Mouse (Mus musculus) G1E (cell line): ENCODE data around the gene Kcnip1.
A peak's percentile ranks its signal among the peaks of the same experiment; 100 is the strongest.

ENCODE experiments used
- CTCF ChIP-seq: IDR thresholded peaks from 2 replicates; pipeline ENCODE4 v1.5.1; 2012; ENCODE audit warnings: low read depth, low read length, inconsistent platforms, mixed read lengths
- GATA1 ChIP-seq: IDR thresholded peaks from 2 replicates; pipeline ENCODE4 v1.6.1; 2012; ENCODE audit warnings: borderline replicate concordance, low read length, inconsistent platforms, mixed read lengths
- GATA2 ChIP-seq: IDR thresholded peaks from 2 replicates; pipeline ENCODE4 v1.6.1; 2012; ENCODE audit warnings: low read depth, low read length, inconsistent platforms, borderline replicate concordance
- TAL1 ChIP-seq: conservative IDR thresholded peaks from 2 replicates; pipeline ENCODE4 v1.6.1; 2012; ENCODE audit warnings: low read depth, low read length, inconsistent platforms, mixed read lengths

GRCm38 (mm10) chr11:33721297-33721696, 271.7 kb downstream of the Kcnip1 start:
- TF ChIP-seq CTCF, result peak; percentile 62
- no peak for TF ChIP-seq GATA1
- TF ChIP-seq TAL1, result no peak
- TF ChIP-seq GATA2, result no peak
